Mouse (Mus musculus) adrenal gland, adult (tissue): Measurements from ENCODE around the gene Thsd7b.
"Not testable (repeated sequence)": the region's sequence is repeated elsewhere in the genome, so short reads cannot be mapped to it uniquely, and the experiment has no call there.

Experiments
- DNase-seq, 2 experiments: peaks; one replicate each; pipeline ENCODE4 v3.0.0; 2022 to 2023; ENCODE audit warnings: low spot score in 1 of 2; ENCODE audit not compliant: inconsistent age in 2 of 2

The Thsd7b gene

DNA sequence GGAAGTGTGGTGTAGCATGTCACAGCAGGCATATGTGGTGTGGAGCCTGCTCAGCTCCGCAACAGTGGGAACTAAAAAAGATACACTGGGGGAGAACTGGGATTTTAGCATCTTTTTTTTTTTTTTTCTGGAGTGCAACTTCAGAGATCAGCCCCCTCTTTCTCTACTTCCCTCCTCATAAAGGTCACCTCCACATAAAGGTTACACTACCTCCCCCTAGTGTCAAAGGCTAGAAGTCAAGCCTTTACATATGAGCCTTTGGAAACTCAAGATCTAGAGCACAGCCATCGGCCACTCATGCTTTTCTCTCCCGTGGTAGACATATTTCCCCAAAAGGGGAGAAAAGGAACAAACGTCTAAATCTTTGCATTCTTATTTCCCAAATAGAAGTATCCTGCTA lies 553.8 kb downstream of the Thsd7b start:
- DNase-seq: peak in 1 of 2 experiments; percentile 60

DNA sequence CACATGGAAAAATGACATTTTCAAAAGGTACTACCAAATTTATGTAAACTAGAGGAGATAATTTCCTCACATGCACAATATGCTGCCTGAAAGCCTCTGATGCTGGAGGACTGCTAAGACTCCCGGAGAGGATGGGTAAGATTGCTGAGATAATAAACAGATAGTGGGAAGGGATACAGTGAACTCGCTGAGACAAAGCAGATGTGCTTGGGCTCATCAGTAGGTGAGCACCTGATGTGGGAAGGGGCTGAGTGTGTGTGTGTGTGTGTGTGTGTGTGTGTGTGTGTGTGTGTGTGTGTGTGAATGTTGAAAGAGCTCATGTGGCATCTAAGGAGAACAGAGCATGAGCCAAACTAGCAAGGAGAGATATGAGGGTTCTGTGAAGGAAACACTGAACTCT lies 564.2 kb downstream of the Thsd7b start:
- no peak for DNase-seq

DNA sequence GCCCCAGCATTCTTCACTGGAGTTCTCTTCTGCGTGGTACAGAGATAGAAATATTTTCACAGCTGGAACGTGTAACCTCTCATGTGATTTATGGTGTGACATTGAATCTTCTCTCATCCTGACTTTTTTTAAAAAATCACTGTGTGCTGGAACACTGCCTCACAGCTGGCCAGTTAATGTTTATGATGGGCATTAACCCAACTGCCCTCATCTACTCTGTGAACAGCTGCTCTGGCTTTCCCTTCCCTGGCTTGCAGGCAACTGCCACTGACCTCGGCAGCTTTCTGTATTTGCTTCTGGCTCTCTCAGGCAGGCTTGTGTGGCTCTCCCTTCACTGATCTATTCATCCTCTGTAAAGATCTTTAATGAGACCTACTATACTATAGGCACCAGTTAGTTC lies 564.7 kb downstream of the Thsd7b start:
- DNase-seq: no peak

DNA sequence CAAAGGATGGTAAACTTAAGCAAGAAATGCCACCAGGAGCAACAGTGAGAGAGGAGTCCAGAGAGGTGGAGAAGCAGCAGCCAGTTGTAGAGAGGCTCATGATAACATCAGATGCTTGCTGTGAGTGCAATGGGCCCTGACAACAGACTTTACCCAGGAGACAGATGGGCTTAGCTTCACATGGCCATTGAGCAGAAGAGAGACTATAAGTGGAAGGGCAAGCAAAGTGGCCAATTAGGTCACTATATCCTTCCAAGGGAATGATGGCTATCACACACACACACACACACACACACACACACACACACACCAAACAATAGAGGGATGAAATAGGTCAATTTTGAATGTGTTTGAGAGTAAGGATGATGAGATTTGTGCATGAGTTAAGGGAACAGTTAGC lies 565.4 kb downstream of the Thsd7b start:
- no peak for DNase-seq

DNA sequence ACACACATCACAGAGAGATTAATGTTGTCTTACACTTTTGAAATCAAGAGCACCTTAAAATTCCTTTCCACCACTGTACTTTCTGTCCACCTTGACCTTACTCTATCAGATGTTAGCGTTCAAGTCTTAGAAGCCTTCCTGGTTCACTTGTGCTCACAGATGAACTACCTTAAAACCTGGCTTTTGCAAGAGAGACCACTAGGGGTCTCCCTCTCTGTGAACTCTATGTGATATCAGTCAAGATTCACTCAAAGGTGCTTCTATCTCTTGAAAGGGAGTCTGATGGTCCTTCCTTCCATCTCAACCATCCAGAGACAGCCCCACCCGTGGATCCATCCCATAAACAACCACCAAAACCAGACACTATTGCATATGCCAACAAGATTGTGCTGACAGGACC lies 570.3 kb downstream of the Thsd7b start:
- peak; percentile 18 to 67 for DNase-seq

DNA sequence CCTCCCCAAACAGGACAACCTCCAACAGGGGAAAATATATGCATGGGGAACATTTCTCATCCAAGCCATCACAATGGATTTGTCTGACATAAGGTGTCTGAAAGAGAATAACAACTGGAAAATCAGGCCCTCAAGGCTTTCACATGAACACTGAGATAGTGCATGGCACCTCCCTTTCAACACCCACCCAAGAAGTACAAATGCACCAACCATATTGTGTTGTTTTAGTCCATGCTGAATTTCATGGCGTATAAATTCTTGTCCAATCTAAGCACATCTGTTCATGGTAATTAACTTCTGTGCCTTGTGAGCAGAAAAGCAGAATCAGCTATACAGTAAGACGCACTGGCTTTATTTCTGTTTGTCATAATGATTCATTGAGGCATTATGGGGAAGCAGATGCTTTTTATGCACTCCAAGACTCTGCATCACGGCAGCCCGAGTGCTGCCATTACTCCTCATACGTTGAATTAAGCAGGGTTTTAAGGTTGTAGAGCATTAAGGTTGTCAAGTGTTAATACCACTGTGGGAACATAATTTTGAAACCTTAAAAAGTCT lies 577.0 kb downstream of the Thsd7b start:
- DNase-seq: no peak

DNA sequence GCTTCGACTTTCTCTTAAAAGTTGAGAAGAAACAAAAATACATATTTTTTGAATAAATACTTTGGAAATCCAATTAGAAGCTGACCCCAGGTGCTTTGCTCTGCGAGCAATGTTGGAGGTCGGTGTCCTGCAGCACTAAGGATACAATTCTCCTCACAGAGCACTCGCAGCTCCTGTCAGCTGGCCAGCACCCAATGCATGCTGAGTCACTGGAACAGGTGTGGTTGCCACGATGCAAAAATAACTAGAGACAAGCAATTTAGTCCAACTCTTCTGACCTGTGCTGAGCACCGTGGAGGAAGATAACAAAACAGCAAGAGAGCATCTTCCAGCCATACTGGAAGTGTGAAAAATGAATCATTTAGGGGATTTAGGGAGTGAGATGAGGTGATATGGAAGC lies 594.6 kb downstream of the Thsd7b start:
- no peak for DNase-seq

DNA sequence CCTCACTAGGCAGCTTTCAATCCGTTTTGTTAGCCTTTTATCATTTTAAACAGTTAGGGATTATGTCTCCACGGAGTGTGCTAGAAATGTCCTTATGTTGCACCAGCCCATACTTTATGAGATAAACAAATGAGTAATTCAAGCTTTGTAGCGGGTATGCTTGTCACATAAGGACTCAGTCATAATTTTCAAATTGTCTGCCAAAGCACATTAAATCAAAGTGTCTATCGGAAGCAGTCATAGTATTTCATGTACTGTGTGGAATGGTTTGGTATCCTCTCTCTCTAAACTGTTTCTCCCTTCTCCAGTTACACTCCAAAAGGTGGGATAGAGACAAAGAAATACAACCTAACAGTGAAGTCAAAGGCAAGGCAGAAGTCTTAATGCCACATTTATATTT lies 601.3 kb downstream of the Thsd7b start:
- no peak for DNase-seq

DNA sequence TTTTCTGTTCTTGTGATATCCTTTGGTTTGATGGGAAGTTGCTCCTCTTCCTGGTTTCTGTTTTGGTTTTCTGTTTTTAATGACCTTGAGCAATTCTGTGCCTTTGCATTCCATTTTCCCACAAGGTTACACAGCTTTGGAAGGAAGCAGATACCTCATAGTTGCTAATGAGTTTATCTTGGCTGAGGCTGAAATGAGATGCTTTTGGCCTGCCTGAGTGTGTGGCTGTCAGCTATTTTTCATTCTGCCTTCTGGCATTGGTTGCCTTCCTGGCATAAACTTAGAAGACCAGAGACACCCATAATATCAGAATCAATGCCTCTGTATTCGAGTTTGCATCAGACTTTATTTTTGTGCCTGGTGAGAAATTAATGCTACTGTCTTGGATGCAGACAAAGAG lies 614.8 kb downstream of the Thsd7b start:
- peak in 1 of 2 experiments; percentile 20 for DNase-seq

DNA sequence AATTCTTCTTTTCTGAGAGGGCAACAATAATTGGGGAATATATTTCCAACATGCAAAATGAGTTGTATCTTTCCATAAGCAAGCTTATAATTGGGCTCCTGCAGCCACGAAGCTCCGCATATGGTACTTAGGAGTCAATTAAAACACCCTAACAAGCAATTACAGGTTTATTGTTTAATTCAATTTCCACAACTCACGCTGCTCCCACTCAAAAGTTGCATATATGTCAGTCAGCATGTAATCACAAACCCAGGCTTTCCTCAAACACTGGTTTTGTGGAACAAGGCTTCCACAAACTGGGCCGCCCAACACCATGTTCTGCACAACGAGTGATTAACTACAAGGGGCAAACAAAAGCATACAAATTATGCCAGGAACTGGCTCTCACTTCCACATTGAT lies 625.0 kb downstream of the Thsd7b start:
- no peak for DNase-seq

DNA sequence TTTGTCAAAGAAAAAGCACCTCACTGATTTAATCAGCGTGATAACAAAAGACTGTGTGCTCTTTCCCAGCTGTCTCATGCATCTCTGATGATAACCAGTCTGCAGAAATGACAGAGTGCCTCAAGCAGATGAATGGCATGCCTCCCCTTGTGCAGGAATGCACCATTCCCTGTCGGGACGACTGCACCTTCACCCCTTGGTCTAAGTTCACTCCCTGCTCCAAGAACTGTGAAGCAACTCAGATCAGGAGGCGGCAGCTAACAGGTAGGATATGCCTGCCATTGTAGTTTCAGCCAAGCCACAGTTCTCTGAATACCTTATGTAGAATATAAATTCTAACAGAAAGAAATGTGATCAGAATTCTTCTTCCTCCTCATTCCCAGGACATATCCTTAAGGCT lies 642.4 kb downstream of the Thsd7b start:
- DNase-seq: no peak

DNA sequence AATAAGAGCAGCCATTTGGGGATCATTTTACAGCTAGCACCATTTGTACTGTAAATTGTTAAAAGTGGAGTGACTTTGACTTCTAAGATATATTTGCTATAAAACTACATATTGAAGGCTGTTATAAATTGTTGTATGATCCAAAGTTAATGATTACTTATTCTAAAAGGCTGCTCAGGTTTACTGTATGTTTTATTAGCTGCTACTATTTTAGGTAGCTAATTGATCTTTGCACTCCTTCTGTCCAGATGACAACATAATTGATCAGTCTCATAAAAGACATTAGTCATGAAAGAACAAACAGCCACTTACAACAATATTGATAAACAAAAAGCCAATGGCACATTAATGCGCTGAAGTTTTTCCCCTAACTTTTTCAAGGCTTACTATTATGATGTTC lies 644.5 kb downstream of the Thsd7b start:
- no peak for DNase-seq

DNA sequence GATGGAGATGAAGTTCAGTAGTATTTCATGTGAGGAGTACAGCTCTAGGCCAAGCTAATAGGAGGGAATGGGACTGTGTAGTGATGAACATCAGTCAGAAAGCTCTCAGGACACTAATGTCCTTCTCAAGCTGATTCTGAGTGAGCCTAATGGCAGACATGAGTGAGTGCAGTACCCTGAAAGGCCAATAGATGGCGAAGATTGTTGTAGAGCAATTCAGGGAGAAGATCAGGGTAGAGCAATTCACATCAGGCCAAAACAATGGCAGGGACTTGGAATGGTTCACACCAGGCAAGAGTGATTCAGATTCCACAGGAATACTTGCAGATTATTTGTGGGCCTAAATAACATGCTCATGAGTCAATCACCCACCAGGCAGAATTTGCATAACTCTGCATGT lies 646.3 kb downstream of the Thsd7b start:
- DNase-seq: peak in 1 of 2 experiments; percentile 32

DNA sequence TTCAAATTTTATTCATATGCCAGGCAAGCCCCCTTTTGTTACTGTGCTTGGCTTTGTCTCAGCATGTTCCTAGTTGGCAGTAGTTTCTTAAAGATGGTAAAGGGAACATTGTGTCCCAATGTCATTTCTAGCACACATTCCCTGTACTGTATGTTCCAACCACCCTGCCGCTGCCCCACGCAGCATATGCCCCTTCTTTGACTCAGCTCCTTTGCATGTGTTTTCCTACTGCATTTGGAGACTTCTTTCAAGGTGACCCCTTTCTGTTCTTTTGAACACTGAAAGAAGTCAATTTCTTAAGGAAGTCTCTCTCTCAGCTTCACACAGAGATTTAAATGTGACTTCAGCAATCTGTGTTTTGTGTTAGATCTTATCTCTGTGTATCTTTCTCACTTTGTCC lies 657.9 kb downstream of the Thsd7b start:
- no peak for DNase-seq

DNA sequence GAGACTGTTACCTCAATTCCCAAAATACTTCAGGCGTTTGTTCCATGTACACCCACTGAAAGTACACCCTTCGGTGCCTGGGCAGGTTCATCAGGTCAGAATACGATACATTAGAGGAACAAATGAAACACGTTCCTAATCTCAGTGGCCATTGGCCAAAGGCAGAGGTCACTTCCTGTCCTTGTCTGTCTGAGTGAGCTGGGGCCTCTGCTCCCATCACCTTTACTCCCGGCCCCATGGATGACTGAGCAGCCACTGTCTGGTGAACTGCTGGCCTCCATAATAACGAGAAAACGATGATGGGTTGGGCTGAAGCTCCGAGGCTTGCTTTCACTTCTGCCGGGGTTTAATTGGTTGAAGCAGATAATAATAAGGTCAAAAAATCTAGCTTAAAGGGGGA lies 670.0 kb downstream of the Thsd7b start:
- DNase-seq: no peak

DNA sequence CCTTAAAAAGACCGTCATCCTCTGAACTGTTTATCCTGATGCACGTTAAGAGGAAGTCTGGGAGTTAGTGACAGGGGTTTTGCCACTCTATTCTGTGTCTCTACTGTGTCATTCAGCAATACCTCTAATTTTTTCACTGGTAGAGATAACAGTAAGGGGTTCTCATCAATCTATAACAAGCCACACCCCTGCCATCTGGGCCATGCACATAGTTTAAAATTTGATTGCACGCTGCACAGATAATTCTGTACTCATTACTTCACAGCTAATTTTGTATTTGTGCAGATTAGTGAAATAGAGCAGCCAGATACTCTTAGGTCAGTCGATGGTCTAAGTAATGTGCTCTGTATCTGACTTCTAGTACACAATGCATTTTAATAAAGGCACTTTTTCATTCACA lies 673.9 kb downstream of the Thsd7b start:
- no peak for DNase-seq

DNA sequence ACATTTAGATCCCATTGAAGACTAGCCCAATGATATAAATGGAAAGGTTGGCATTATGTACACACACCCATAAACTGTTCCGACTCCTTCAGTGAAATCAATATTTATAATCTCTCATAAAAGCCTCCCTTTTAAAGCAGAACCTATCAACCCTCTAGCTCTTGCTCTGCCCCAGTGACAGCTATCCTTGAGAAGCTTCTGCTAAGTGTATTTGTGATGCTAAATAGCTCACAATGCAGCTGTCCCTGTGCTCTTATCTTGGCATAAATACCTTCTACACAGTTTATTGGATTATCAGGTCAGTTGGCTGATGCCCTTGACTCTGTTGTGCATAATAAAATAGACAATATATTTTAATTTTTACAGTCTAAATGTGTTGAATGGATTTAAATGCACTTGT lies 682.4 kb downstream of the Thsd7b start:
- no peak for DNase-seq

DNA sequence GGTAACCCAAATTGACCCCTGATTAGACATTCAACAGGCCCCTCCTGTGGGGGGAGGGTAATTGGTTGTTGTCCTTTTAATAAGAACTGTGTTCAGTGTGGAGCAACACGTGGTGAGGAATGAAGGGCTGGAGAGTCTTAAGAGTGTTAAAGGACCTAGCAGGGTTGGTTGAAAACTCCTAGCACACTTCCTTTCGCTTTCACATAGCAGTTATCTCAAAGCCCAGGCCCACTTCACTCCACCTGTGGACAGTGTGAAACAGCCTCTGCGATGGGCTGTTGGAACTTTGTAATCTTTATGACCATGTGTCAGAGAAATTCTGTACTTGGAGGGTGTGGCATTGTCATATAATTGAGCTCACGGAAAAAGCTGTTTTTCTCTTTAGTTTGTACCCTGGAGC lies 683.5 kb downstream of the Thsd7b start:
- no peak for DNase-seq

DNA sequence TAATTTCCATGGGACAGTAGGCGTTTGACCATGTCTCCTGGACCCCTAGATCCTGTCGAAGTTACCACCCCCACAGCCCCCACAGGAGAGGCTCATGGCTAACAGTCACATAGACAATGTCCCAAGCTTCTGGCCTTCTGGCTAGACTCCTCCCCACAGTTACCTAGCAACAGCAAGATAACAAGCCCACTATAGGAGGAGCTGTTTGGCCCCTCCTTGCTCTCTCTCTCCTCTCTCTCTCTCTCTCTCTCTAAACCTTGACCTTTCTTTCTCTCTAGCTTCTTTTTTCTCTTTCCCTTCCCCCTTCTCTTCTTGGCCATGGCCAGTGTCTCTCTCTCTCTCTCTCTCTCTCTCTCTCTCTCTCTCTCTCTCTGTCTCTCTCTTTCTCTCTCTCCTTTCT lies 686.2 kb downstream of the Thsd7b start:
- DNase-seq: not testable (repeated sequence)

DNA sequence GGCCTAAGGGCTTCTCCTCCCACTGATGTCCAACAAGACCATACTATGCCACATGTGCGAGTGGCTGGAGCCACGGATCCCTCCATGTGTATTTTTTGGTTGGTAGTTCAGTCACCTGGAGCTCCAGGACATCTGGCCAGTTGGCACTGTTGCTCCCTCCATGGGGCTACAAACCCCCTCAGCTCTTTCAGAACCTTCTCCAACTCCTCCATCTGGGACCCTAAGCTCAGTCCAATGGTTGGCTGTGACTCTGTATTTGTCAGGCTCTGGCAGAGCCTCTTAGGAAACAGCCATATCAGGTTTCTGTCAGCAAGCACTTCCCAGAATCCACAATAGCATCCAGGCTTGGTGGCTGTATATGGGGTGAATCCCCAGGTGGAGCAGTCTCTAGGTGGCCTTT lies 690.1 kb downstream of the Thsd7b start:
- DNase-seq: no peak

DNA sequence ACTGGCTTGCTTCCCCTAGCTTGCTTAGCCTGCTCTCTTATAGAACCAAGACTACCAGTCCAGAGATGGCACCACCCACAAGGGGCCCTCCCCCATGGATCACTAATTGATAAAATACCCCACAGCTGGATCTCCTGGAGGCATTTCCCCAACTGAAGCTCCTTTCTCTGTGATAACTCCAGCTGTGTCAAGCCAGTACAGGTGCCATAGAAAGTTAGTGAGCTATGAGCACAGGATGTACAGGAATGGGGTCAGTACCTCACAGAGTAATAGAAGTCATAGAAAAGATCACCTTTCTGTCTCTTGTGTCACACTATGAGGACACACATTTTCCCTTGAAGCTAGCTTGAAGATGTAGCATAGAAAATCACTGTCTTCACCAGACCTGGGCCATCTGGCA lies 716.1 kb downstream of the Thsd7b start:
- not testable (repeated sequence) for DNase-seq

DNA sequence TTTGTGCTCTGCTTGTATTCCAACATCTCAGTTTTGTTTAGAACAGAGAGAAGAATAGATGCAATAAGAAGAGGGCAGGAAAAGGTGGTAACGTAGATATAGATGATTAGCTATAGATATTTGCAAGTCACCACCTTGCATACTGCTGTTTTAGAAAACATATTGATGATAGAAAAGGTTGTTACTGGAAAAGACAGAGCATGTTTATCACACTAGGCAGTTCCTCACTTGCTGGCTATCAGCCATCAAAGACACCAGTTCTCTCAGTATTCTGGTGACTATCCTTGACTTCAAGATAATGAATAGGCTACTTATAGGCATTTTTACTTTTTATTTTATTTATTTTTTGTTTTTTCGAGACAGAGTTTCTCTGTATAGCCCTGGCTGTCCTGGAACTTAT lies 717.7 kb downstream of the Thsd7b start:
- DNase-seq: no peak

DNA sequence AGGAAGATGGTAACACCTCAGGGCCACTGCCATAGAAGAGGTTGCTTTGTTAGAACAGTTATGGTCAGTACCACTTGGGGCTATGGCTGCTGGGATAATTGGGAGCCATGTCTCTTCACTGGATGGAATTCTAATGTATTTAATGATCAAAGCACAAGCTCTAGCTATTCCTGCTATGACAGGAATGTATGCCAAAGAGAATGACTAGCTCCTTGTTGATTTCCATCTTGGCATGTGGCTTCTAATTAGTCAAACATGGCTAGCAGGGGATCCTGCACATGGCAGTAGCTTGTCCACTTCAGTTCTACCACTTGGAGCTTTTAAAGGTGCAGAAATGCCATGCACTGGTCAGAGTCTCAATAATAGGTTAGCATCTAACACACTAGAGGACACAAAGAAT lies 781.9 kb downstream of the Thsd7b start:
- no peak for DNase-seq

DNA sequence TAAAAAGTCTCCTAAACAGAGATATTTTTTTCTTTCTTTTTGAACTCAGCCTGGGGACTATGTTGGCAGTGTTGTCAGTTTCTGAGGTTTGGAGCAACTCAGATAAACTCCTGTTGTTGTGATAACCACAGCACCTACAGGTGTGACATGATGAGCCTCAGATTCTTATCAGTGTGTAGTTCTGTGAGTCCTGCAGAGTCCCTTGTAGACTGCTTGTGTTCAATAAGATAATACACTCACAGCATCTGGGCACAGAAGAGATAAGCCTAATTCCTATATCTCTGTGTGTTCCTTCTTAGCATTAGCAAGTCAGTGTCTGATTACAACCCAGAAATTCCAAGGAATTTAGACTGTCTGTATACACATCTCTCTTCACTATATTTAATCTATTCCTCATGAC lies 789.0 kb downstream of the Thsd7b start:
- DNase-seq: no peak
